8 mouse cellular contexts compared by ENCODE assay signal in the genomic region with DNA sequence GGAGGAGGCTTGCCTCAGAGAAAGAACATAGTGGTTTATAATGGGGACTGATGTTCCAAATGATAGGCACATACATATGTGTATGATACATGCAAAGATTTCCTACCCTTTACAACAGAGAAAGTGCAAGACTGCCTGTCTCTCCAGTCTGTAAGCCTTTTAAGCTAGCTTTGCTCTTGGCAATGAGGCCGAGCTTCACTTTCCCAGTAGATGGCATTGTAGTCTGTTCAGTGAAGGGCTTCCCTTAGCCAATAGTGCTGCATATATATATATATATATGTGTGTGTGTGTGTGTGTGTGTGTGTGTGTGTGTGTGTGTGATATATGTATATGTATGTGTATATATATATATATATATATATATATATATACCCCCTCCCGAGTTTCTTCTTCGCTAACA. TPM values are rescaled to one million over a fixed set of nuclear protein-coding genes. Genes with fewer than 3 reads are reported as not detected.
DNase-seq lines count a peak whose midpoint lies in the region; ATAC-seq lines count a peak whose summit lies in the region.

No protein-coding gene starts in this region.

- H3K27me3 ChIP-seq in embryonic facial prominence, embryonic 10.5 days (replicated peaks; ENCODE audit: low read depth, poor library complexity, severe bottlenecking), result no peaks in the 10 kb centered on the region; the same call in 1 of the 2 replicates
- H3K27me3 ChIP-seq in midbrain, embryonic 16.5 days (ENCODE audit: control insufficient read depth, insufficient read depth, low read depth, low read length), result no peaks in the 10 kb centered on the region

- no peak overlapping the region for H3K9ac ChIP-seq in midbrain, embryonic 16.5 days (ENCODE audit: low read depth, low read length)

- no peak for ATAC-seq in midbrain, embryonic 16.5 days
- ATAC-seq in CD4-positive, CD25-positive, alpha-beta regulatory T cell, adult 4 months, result no peak
- ATAC-seq in megakaryocyte, adult 5-6 weeks (ENCODE audit: poor library complexity, severe bottlenecking), result no peak

- no peak overlapping the region for H3K4me2 ChIP-seq in midbrain, embryonic 16.5 days (ENCODE audit: low read length)

- peak; percentile 54 to 58 for DNase-seq in cerebellum, postnatal 14 days
- no peak for DNase-seq in cerebellum, adult 9-11 months
- DNase-seq in left cerebral cortex, adult 11 months (ENCODE audit: low spot score), result peak; percentile 26
- no peak for DNase-seq in left cerebral cortex, adult 8-10 months (ENCODE audit: low spot score in 2 of 2)
- peak; percentile 30 for DNase-seq in embryonic facial prominence, embryonic 10.5 days (ENCODE audit: low spot score)

- no peaks in the 10 kb centered on the region for H3K9me3 ChIP-seq in embryonic facial prominence, embryonic 10.5 days
- H3K9me3 ChIP-seq in midbrain, embryonic 16.5 days (replicated peaks; ENCODE audit: control insufficient read depth, low read length, poor library complexity, severe bottlenecking), result no peaks in the 10 kb centered on the region

- H3K27ac ChIP-seq in embryonic facial prominence, embryonic 10.5 days (replicated peaks), result no peak overlapping the region
- H3K27ac ChIP-seq in midbrain, embryonic 16.5 days (ENCODE audit: low read length), result peak overlapping the region; percentile 57; the same call in 1 of the 2 replicates

- WGBS in embryonic facial prominence, embryonic 10.5 days, result 72% methylated on average over 3 of the region's 3 CpGs
- WGBS in midbrain, embryonic 16.5 days, result 55% methylated on average over 3 of the region's 3 CpGs

- H3K4me1 ChIP-seq in embryonic facial prominence, embryonic 10.5 days, result peaks cover 29% of the 10 kb centered on the region
- peaks cover 27% of the 10 kb centered on the region for H3K4me1 ChIP-seq in midbrain, embryonic 16.5 days (ENCODE audit: control insufficient read depth, insufficient read depth, low read length)

- no peak overlapping the region for H3K4me3 ChIP-seq in embryonic facial prominence, embryonic 10.5 days
- H3K4me3 ChIP-seq in midbrain, embryonic 16.5 days (ENCODE audit: low read depth, low read length), result no peak overlapping the region

- no peaks in the 10 kb centered on the region for H3K36me3 ChIP-seq in embryonic facial prominence, embryonic 10.5 days (replicated peaks)
- H3K36me3 ChIP-seq in midbrain, embryonic 16.5 days (ENCODE audit: control insufficient read depth, insufficient read depth, low read length), result no peaks in the 10 kb centered on the region

RNA-seq across cellular contexts. Expression of gene Zfhx3, which starts 13.4 kb away (rescaled TPM):
- 1 to 10 TPM; 7.9 to 9.2 (median 8.0) TPM for total RNA-seq in left cerebral cortex, adult 8-10 months (2022)
- polyA plus RNA-seq in embryonic facial prominence, embryonic 10.5 days (2016; fragmentation: Nextera tagmentation; extraction: Ambion mirVana), result 16.4 and 18.8 TPM in 2 replicates
- polyA plus RNA-seq in midbrain, embryonic 16.5 days (2015; fragmentation: Nextera tagmentation; extraction: Ambion mirVana), result 44.7 and 57.0 TPM in 2 replicates
- polyA plus RNA-seq in CD4-positive, CD25-positive, alpha-beta regulatory T cell, adult 4 months (2017; shearing (Covaris generic)), result under 1 TPM; 0.23 to 0.27 TPM
- 10.4 and 10.9 TPM in 2 replicates for total RNA-seq in megakaryocyte, adult 5-6 weeks (2015)
- 2.1 and 3.3 TPM in 2 replicates for total RNA-seq in megakaryocyte, adult 5-6 weeks (2017)

Comparison
In these comparisons a context has a peak if more than half of its experiments do, and no peak if none do; other contexts are left out.
1. DNase-seq: peak in cerebellum, postnatal 14 days (2 of 2), left cerebral cortex, adult 11 months (single experiment) and embryonic facial prominence, embryonic 10.5 days (single experiment); none in cerebellum, adult 9-11 months (single experiment) and left cerebral cortex, adult 8-10 months (0 of 2).
2. RNA of gene Zfhx3, which starts 13.4 kb away (polyA plus RNA-seq): 44.7 to 57.0 TPM in midbrain, embryonic 16.5 days and 16.4 to 18.8 TPM in embryonic facial prominence, embryonic 10.5 days; 0.23 to 0.27 TPM in CD4-positive, CD25-positive, alpha-beta regulatory T cell, adult 4 months; every median in the first group is over 10 times any median in the second.